Mouse (Mus musculus): Measurements from ENCODE around the gene BC051019.

Gene BC051019

DNA sequence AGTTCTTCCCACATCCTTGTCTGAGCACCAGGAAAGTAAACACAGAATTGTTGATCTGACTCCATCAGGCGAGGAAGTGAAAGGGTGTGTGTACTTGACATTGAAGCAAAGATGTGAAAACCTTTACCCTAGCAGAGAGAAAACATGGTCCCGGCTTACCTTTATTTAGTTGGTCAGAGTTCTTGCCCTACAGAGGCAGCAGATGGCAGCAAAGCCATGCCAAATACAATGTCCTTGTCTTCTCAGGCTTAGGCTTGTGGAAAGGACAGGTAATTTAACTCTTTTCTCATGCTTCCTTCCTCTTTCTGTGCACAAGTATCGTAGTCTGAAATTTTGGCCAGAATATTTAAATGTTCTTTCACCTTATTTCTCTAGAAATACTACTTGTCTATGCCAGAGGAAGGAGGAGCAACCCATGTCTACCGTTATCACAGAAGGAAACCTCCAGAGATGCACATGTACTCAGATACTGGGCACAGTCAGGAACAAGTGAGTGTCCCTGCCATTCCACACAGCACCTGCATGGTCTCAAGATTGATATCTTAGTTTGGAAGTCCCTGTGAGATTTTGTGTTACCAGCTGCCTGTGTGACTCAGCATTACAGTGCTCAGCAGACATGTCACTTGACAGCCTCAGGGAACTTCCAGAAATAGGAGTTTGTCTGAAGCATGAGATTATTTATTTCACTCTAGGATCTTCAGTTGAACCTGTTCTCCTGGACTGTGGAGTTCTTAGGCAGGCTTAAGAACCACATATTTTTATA is 16.4 kb downstream of the BC051019 start:
- DNase-seq, result peak; percentile 66

- no peak for DNase-seq
Measured at GRCm38 (mm10) chr7:109704461-109704860, 19.2 kb downstream of the BC051019 start.

DNA sequence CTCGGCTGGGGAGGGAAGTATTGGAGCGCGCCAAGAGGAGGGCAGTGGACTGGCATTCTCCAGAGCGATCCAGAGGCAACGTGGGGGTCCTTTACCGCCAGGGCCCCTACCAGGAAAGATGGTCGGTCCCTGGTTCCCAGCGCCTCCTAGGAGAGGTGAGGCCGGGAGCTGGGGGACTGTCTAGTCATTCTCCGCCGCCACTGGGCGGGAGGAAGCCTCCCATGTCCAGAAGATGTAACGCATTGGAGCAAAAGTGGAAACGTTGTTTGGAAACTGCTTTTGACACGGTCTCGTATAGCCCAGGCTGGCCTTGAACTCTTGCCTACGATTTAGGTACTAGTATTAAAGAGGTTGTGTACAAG is 19.7 kb downstream of the BC051019 start:
- DNase-seq, result no peak

GRCm38 (mm10) chr7:109703190-109704015 is 20.2 kb downstream of the BC051019 start, which contains the start of the genes St5 and Akip1:
St5 (minus strand) TSS chr7:109703605.
Akip1 (plus strand) TSS chr7:109703690.
- DNase-seq, result peak; percentile 99

GRCm38 (mm10) chr7:109702721-109703120 is 20.9 kb downstream of the BC051019 start:
- no peak for DNase-seq

DNA sequence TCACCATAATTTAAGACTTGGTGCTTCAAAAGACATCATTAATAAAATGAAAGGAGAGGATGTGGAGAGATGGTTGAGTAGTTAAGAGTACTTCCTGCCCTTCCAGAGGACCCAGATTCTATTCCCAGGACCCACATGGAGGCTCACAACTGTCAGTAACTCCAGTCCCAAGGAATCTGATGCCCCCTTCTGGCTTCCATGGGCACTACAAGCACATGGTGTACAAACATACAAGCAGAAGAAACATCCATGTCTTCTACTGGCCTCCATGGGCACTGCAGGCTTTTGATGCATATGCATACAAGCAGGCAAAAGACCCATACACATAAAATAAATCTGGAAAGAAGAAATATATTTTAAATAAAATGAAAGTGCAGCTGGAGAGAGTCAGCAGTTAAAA is 23.4 kb downstream of the BC051019 start:
- peak; percentile 26 for DNase-seq

DNA sequence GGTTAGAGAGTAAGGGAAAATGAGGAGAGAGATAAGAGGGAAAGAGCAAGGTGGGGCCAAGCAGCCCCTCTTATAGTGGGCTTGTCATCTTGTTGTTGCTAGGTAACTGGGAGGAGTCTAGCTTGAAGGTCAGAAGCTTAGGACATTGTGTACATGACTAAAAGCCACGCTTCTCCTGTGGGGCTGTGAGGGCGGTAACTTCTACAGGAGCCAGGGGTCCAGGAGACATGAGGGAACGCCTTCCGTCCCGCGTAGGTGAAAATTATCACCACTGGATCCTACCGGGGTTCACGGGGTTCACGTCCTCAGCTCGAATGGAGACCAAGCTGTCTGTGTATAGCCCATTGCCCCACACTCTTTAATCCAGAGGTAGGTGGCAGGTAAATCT is 28.3 kb downstream of the BC051019 start:
- DNase-seq, result no peak

DNA sequence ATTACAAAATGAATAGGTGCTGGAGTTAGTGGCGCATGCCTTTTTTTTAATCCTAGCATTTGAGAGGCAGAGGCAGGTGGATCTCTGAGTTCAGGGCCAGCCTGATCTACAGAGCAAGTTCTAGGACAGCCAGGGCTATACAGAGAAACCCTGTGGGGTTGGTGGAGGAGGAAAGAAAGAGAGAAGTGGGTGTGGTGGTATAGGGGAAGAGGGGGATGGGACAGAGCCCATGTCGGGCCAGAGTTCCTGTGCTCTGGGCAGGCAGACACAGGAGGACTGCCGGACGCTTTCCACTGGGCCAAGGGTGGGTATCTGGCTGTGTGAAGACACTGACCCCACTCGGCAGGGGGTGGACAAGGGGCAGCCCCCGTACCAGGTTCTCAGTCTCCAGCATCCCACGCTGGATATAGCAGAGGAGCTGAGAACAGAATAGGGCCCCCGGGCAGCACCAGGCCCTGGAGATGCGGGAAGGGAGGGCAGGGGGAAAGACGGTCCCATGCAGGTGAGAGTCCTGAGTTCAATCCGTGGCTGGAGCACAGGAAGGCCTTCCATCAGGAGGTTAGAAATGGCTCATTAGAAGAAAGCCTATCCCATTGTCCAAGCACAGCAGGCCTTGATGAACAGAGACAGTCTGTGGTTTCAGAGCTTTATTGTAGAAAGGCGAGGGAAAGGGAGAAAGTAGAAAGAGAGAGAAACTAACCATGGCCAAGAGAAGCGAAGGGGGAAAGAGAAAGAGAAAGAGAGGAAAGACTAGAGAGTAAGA is 28.9 kb downstream of the BC051019 start:
- DNase-seq, result no peak

DNA sequence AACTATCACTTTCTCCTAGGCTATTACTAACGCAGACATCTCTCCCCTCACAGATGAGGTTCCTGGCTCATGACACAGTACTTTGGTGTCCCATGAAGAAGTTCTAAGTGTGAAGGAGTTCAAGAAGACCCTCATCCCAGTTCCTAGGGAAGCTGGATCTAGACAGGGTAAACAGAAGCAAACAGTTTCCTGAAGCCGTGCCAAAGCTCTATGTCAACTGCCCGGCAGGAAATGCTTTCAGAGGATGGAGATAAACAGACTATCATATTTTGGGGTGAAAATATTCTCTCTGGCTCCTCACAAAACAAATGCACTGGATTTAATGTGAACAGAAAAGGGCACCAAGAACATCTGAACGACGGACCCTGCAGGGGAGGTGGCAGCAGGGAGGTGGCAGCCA is 32.7 kb downstream of the BC051019 start:
- DNase-seq, result no peak

DNA sequence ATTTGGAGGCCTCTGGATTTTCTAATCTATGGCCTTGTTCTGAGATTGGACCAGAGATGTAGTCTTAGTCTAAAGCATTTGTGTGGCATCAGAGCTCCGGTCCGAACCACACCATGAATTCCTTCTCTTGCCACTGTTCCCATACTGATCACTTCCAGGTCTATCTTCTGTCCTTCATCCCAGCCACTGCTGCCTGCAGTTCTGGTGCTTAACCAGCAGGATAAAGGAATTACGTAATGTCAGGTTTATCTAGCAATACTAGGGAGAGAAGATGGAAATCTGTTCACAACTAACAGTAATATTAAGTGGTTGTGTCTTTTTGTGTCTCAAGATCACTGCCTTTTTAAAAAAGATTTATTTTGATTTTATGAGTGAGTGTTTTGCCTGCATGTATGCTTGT is 33.5 kb downstream of the BC051019 start:
- DNase-seq, result no peak

DNA sequence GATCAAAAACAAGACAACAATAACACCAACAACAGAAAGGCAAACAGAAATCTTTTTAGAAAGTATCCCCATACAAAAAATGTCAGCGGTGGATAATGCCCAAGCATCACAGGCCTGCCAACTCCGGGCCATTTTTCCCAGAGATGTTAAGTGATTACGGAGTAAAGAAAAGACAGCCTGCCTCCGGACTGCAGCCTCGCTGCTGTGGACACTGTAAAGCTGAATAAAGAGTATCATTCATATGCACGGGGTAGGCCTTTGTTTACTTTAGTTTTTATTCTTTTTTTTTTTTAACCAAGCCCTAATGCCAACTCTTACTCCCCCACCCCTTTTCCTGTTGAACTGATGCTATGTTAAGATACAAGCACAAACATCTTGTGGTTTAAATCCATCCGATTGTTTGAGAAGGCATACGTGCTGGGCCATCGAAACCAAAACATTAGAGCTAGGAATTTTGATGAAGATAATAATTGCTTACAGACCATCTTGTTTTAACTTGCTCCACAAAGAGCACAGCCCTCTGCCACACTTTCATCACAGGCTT is 37.0 kb downstream of the BC051019 start:
- DNase-seq, result no peak

DNA sequence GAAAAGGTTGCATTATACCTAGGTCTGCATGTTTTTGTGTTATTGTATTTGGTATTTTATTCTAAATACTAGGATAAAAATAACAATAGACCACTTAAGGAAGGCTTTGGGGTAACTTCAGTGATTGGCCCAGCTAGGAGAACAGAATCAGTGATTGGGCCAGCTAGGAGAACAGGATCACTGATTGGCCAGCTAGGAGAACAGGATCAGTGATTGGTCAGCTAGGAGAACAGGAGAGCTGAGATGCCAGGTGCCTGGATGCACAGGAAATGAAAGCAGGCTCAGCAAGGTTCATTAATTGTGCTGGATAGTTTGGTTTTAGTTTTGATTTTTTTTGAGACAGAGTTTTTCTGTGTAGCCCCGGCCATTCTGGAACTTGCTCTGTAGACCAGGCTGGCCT is 42.8 kb downstream of the BC051019 start:
- no peak for DNase-seq

DNA sequence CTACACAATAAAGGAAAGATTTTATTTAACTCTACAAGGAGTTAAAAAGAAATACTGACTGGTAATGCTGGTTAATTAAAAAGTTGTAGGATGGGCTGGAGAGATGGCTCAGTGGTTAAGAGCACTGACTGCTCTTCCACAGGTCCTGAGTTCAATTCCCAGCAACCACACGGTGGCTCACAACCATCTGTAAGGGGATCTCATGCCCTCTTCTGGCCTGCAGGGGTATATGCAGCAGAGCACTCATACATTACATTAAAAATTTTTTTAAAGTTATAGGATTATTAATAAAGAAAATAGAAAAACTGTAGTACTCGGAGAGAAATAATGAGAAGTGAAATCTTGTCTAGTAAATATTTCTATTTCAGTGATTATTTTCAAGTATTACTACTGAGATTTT is 43.4 kb downstream of the BC051019 start:
- no peak for DNase-seq

GRCm38 (mm10) chr7:109674944-109675628 is 48.6 kb downstream of the BC051019 start:
- no peak for DNase-seq

- DNase-seq, result peak; percentile 65
Measured at GRCm38 (mm10) chr7:109671581-109672471, 51.8 kb downstream of the BC051019 start.

DNA sequence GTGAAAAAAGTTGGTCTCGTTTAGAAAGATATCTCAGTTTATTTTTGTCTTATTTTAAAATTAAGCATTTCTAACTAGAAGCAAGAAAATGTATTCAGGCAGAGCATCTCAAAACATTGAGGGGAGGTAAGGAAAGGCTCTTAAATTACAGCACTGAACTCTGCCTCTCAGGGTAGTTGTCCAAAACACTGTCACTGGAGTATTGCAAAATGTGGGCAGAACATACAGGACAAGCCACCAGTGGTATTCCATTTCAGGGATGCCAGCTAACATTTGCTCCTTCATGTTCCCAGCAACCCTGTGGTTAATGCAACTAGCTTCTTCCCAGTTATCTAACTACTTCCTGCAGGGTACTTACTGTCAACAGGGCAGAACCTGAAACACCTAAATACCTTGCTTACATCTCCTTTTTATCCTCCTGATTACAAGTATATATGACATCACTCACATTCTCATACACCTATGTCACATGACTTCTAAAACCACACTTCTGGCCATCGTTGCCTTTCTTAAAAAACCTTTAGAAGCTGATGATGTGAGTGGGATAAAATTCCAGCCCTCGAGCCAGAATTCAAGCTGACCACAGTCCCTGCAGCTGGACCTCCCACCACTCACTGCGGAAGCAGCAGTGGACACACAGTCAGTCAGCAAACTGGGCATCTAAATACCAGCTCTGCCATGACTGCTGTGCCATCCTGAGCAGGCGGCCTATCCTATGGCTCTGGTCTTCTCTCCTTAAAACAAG is 54.1 kb downstream of the BC051019 start:
- DNase-seq, result no peak

- DNase-seq, result no peak
Measured at GRCm38 (mm10) chr7:109666664-109667063, 57.0 kb downstream of the BC051019 start.

DNA sequence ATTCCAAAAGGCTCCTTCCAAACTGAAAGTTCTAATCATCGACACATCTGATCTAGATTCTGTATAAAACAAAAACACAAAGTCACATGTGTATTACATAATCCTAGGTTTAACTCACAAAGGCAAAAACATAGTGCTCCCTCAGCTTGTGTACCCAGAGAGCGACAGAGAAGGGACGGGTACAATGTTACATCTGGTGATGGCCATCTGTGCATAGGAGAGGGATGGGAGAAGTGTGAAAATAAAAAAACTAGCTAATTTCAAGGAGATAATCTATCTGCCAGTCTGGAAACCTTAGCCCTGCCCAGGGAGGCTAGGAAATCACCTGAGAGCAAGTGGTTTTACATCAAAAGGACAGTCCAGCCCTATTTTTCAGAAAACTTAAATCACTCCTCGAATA is 61.0 kb downstream of the BC051019 start:
- no peak for DNase-seq
